Mouse (Mus musculus): ENCODE data around the gene Slx4.

GRCm38 (mm10) chr16:3982173-3982572 lies 21.4 kb downstream of the Slx4 start:
- TF ChIP-seq CTCF (IDR thresholded peaks at IDR 0.05; ENCODE audit: extremely low read depth, insufficient read depth, insufficient read length, insufficient replicate concordance) = no peak
- TF ChIP-seq POLR2A (IDR thresholded peaks at IDR 0.05; ENCODE audit: low read depth, low read length) = no peak

All from spleen, adult 2 months (tissue).